Comparison of ENCODE assay signal across 10 mouse cellular contexts in genomic region chr10:128588136-128588535, GRCm38 (mm10). TPM values are rescaled to one million over a fixed set of nuclear protein-coding genes. Genes with fewer than 3 reads are reported as not detected.
A peak's percentile ranks its signal among the peaks of the same experiment; 100 is the strongest.
DNase-seq lines count a peak whose midpoint lies in the region; ATAC-seq and TF ChIP-seq lines count a peak whose summit lies in the region.
"Had no signal": no experiment of that assay in that cellular context is flagged by ENCODE, and none has a peak within 500 bp of the region (broad histone marks: within the 10 kb centered on the region; RNA-seq: fewer than 3 reads in every experiment).

No protein-coding gene starts in this region.

- peak; percentile 16 for DNase-seq in embryo, embryonic 10 days (ENCODE audit: low spot score)
- DNase-seq in embryo, embryonic 10.5 days (ENCODE audit: low spot score): no peak
- no peak for DNase-seq in layer of hippocampus, adult 2 months (ENCODE audit: low spot score in 2 of 2)
- no peak for DNase-seq in layer of hippocampus, adult 9-10 months (ENCODE audit: low spot score)
- no peak for DNase-seq in cerebellum, postnatal 10 days
- DNase-seq in cerebellum, adult 2 months: no peak
- DNase-seq: gastrocnemius, postnatal 36 days had no signal

- peaks cover 23% of the 10 kb centered on the region for H3K4me1 ChIP-seq in kidney, embryonic 16.5 days (ENCODE audit: insufficient read depth, low read length)
- peaks cover 3% of the 10 kb centered on the region; the same call in 1 of the 2 replicates for H3K4me1 ChIP-seq in cerebellum, adult 2 months (ENCODE audit: control insufficient read depth, insufficient read depth, low read length)

- H3K9ac ChIP-seq in kidney, embryonic 16.5 days (replicated peaks; ENCODE audit: low read length): 0 out of 2 replicates have a peak overlapping the region, but pooled peaks have one; percentile 2

- 22% methylated on average over 1 of the region's 1 CpGs for WGBS in kidney, embryonic 16.5 days
- 42% methylated on average over 1 of the region's 1 CpGs for WGBS in cerebellum, adult 2 months

- H3K4me3 ChIP-seq in layer of hippocampus, adult 2 months: peak overlapping the region; percentile 65; the same call in 1 of the 2 replicates
- H3K4me3 ChIP-seq in kidney, embryonic 16.5 days (ENCODE audit: low read length): peak overlapping the region; percentile 69
- H3K4me3 ChIP-seq in myocyte: peak overlapping the region; percentile 62
- no peak overlapping the region for H3K4me3 ChIP-seq in cerebellum, adult 2 months (replicated peaks; ENCODE audit: insufficient read depth, low read depth, low read length)

- peaks cover 19% of the 10 kb centered on the region for H3K27me3 ChIP-seq in kidney, embryonic 16.5 days (ENCODE audit: insufficient read depth, low read length)
- no peaks in the 10 kb centered on the region for H3K27me3 ChIP-seq in myocyte (ENCODE audit: control insufficient read depth, insufficient read depth, insufficient read length)
- H3K27me3 ChIP-seq in cerebellum, adult 2 months (ENCODE audit: control insufficient read depth, insufficient read depth, low read length): 0 out of 2 replicates have a peak, but pooled peaks cover 1% of the 10 kb centered on the region

- peak overlapping the region; percentile 94 for H3K4me2 ChIP-seq in kidney, embryonic 16.5 days (replicated peaks; ENCODE audit: low read depth, low read length)
- peak overlapping the region; percentile 86 for H3K4me2 ChIP-seq in myocyte (ENCODE audit: low read depth)

- no peaks in the 10 kb centered on the region for H3K36me3 ChIP-seq in kidney, embryonic 16.5 days (ENCODE audit: insufficient read depth, low read length)
- no peaks in the 10 kb centered on the region for H3K36me3 ChIP-seq in myocyte (ENCODE audit: control insufficient read depth, insufficient read depth)
- H3K36me3 ChIP-seq: midbrain, embryonic 10.5 days had no signal

- no peaks in the 10 kb centered on the region for H3K9me3 ChIP-seq in kidney, embryonic 16.5 days (ENCODE audit: low read length)
- H3K9me3 ChIP-seq: midbrain, embryonic 10.5 days had no signal

- no peak for ATAC-seq in kidney, embryonic 16.5 days (ENCODE audit: low FRiP score, low TSS enrichment)

- no peak for TF ChIP-seq CTCF in layer of hippocampus, adult 2 months (conservative IDR thresholded peaks at IDR 0.05)
- TF ChIP-seq CTCF in cerebellum, adult 2 months (IDR thresholded peaks at IDR 0.05; ENCODE audit: borderline replicate concordance, insufficient read depth, low read depth, low read length): no peak

- peaks cover 3% of the 10 kb centered on the region for H3K79me2 ChIP-seq in myocyte (ENCODE audit: control insufficient read depth, insufficient read depth)

- no peak overlapping the region for H3ac ChIP-seq in myocyte (ENCODE audit: control insufficient read depth, insufficient read length)

- TF ChIP-seq POLR2A in myocyte (IDR thresholded peaks at IDR 0.05; ENCODE audit: insufficient read length, low read depth): no peak
- no peak for TF ChIP-seq POLR2A in cerebellum, adult 2 months (IDR thresholded peaks at IDR 0.05; ENCODE audit: borderline replicate concordance, insufficient read depth, low read length)

- H3K27ac ChIP-seq in layer of hippocampus, adult 2 months: peak overlapping the region; percentile 50
- H3K27ac ChIP-seq in kidney, embryonic 16.5 days (ENCODE audit: low read length): peak overlapping the region; percentile 2
- H3K27ac ChIP-seq in cerebellum, adult 2 months (ENCODE audit: insufficient read depth, low read length): no peak overlapping the region
- H3K27ac ChIP-seq: midbrain, embryonic 10.5 days had no signal

TF ChIP-seq in myocyte, 11 proteins besides CTCF, POLR2A, EP300 and RAD21:
- TF ChIP-seq MYOD1 (IDR thresholded peaks at IDR 0.05; ENCODE audit: control insufficient read depth in 1 of 3, insufficient read length in 2 of 3, low read depth in 2 of 3) (peak in 2 of 3 experiments; percentile 63 to 78), POLR2AphosphoS2 (IDR thresholded peaks at IDR 0.05; ENCODE audit: insufficient read length, low read depth) (no peak), USF1 (IDR thresholded peaks at IDR 0.05; ENCODE audit: low read depth) (no peak), TCF12 (IDR thresholded peaks at IDR 0.05; ENCODE audit: insufficient read depth, poor library complexity, severe bottlenecking) (peak; percentile 39), MYOG (IDR thresholded peaks at IDR 0.05; ENCODE audit: control insufficient read depth in 1 of 3, insufficient read depth in 1 of 3, insufficient read length in 2 of 3, low read depth in 2 of 3) (peak in 1 of 3 experiments; percentile 89)

RNA-seq across cellular contexts. Expression of gene Erbb3, which starts 1.3 kb away (rescaled TPM):
- 1 to 10 TPM; 5.7 to 5.9 TPM for total RNA-seq in layer of hippocampus, adult 2 months (2021)
- 11.5 and 12.8 TPM in 2 replicates for polyA plus RNA-seq in kidney, embryonic 16.5 days (2015; fragmentation: Nextera tagmentation; extraction: Ambion mirVana)
- 23.3 TPM for polyA plus RNA-seq in myocyte (2012; fragmentation: generic; extraction: Trizol)
- polyA plus RNA-seq in cerebellum, adult 2 months (2012; rRNA removed): 9.4 and 11.1 TPM in 2 replicates

RNA-seq across cellular contexts. Expression of gene Pa2g4, which starts 22.3 kb away (rescaled TPM):
- total RNA-seq in layer of hippocampus, adult 2 months (2021): 10 to 100 TPM; 61.4 to 64.4 TPM
- 200 and 203 TPM in 2 replicates for polyA plus RNA-seq in kidney, embryonic 16.5 days (2015; fragmentation: Nextera tagmentation; extraction: Ambion mirVana)
- 127 TPM for polyA plus RNA-seq in myocyte (2012; fragmentation: generic; extraction: Trizol)
- 69.2 and 73.5 TPM in 2 replicates for polyA plus RNA-seq in cerebellum, adult 2 months (2012; rRNA removed)

RNA-seq across cellular contexts. Expression of gene Rps26, which starts 38.4 kb away (rescaled TPM):
- total RNA-seq in layer of hippocampus, adult 2 months (2021): 100 to 1,000 TPM; 283 to 303 TPM
- polyA plus RNA-seq in kidney, embryonic 16.5 days (2015; fragmentation: Nextera tagmentation; extraction: Ambion mirVana): 628 and 640 TPM in 2 replicates
- polyA plus RNA-seq in myocyte (2012; fragmentation: generic; extraction: Trizol): 1,658 TPM
- 303 and 334 TPM in 2 replicates for polyA plus RNA-seq in cerebellum, adult 2 months (2012; rRNA removed)

RNA-seq across cellular contexts. Expression of gene Rpl41, which starts 39.0 kb away (rescaled TPM):
- 1,000 to 10,000 TPM; 1,438 to 1,486 TPM for total RNA-seq in layer of hippocampus, adult 2 months (2021)
- polyA plus RNA-seq in kidney, embryonic 16.5 days (2015; fragmentation: Nextera tagmentation; extraction: Ambion mirVana): 3,659 and 3,733 TPM in 2 replicates
- 12,553 TPM for polyA plus RNA-seq in myocyte (2012; fragmentation: generic; extraction: Trizol)
- 1,271 and 1,490 TPM in 2 replicates for polyA plus RNA-seq in cerebellum, adult 2 months (2012; rRNA removed)

RNA-seq across cellular contexts. Expression of gene Zc3h10, which starts 40.6 kb away (rescaled TPM):
- 10 to 100 TPM; 12.2 to 14.3 TPM for total RNA-seq in layer of hippocampus, adult 2 months (2021)
- 16.2 and 16.6 TPM in 2 replicates for polyA plus RNA-seq in kidney, embryonic 16.5 days (2015; fragmentation: Nextera tagmentation; extraction: Ambion mirVana)
- polyA plus RNA-seq in myocyte (2012; fragmentation: generic; extraction: Trizol): 13.8 TPM
- 15.4 and 18.7 TPM in 2 replicates for polyA plus RNA-seq in cerebellum, adult 2 months (2012; rRNA removed)
